Mouse (Mus musculus) stomach, embryonic 16.5 days (tissue): ENCODE measurements around the gene Smpd4. TPM values are rescaled to one million over a fixed set of nuclear protein-coding genes. Genes with fewer than 3 reads are reported as not detected.

Experiments used
- ATAC-seq: fragments of 200-750 bp; cut with Nextera tagmentation; 2 replicates; pipeline ENCODE4 v1.8.0; 2017; ENCODE audit warnings: moderate number of reproducible peaks, moderate TSS enrichment; ENCODE audit not compliant: insufficient read depth, low FRiP score
- H3K27ac ChIP-seq: fragments of 300-500 bp; sonication (generic); 2 replicates; pipeline ENCODE4 v1.5.1; 2014; ENCODE audit warnings: low read length
- H3K27me3 ChIP-seq: fragments of 300-500 bp; sonication (generic); 2 replicates; pipeline ENCODE4 v1.6.1; 2014; ENCODE audit warnings: low read length, control low read depth, mixed read lengths; ENCODE audit not compliant: control insufficient read depth, insufficient read depth
- H3K36me3 ChIP-seq: fragments of 300-500 bp; sonication (generic); 2 replicates; pipeline ENCODE4 v1.6.1; 2014; ENCODE audit warnings: low read length; ENCODE audit not compliant: control insufficient read depth, insufficient read depth
- H3K4me1 ChIP-seq: fragments of 300-500 bp; sonication (generic); 2 replicates; pipeline ENCODE4 v1.6.1; 2014; ENCODE audit warnings: low read length, control low read depth, mixed read lengths; ENCODE audit not compliant: control insufficient read depth, insufficient read depth
- H3K4me2 ChIP-seq: fragments of 300-500 bp; sonication (generic); 2 replicates; pipeline ENCODE4 v1.6.1; 2014; ENCODE audit warnings: low read depth, low read length, mixed read lengths
- H3K4me3 ChIP-seq: fragments of 300-500 bp; sonication (generic); replicated peaks from 2 replicates; pipeline ENCODE4 v1.5.1; 2014; ENCODE audit warnings: mild to moderate bottlenecking, low read length
- H3K9ac ChIP-seq: fragments of 300-500 bp; sonication (generic); 2 replicates; pipeline ENCODE4 v1.6.1; 2014; ENCODE audit warnings: low read length
- H3K9me3 ChIP-seq: fragments of 300-500 bp; sonication (generic); replicated peaks from 2 replicates; pipeline ENCODE4 v1.6.1; 2016; ENCODE audit warnings: low read length, control low read depth; ENCODE audit not compliant: control insufficient read depth
- WGBS: fragments of 180-500 bp; shearing (Covaris S2); extraction: QIAGEN DNeasy Blood & Tissue Kit; methylation state at CpG from one replicate; pipeline ENCODE4 v1.1.7; 2014; 5-methylcytosine and 5-hydroxymethylcytosine counted together
- polyA plus RNA-seq: library from polyadenylated mRNA; unstranded; fragments of >200 nt; fragmentation: Nextera tagmentation; extraction: Ambion mirVana; gene quantifications from 2 replicates; pipeline ENCODE4 v1.2.1, GENCODE M21; 2015

The Smpd4 gene
- polyA plus RNA-seq, 1 experiment from 2014 or later: 25.3 TPM

- ATAC-seq: no peak
- Histone ChIP-seq H3K9ac (no peak overlapping the region), H3K27ac (no peak overlapping the region), H3K4me1 (no peaks in the 10 kb centered on the region), H3K27me3 (no peaks in the 10 kb centered on the region), H3K4me3 (no peak overlapping the region), H3K9me3 (no peaks in the 10 kb centered on the region), H3K4me2 (no peak overlapping the region), H3K36me3 (peaks cover 35% of the 10 kb centered on the region)
- WGBS: 89% methylated on average over 4 of the region's 4 CpGs
These were observed 35.1 kb downstream of the Smpd4 start for GRCm38 (mm10) chr16:17654188-17654795.

GRCm38 (mm10) chr16:17656212-17656871 lies 37.2 kb downstream of the Smpd4 start:
- no peaks in the 10 kb centered on the region for H3K9me3 ChIP-seq
- H3K27me3 ChIP-seq: no peaks in the 10 kb centered on the region
- no peak overlapping the region for H3K4me3 ChIP-seq
- no peak overlapping the region for H3K4me2 ChIP-seq
- H3K36me3 ChIP-seq: peaks cover 33% of the 10 kb centered on the region
- H3K9ac ChIP-seq: no peak overlapping the region
- no peak overlapping the region for H3K27ac ChIP-seq
- ATAC-seq: no peak
- 87% methylated on average over 5 of the region's 5 CpGs for whole genome bisulfite sequencing
- no peaks in the 10 kb centered on the region for H3K4me1 ChIP-seq

- H3K27ac ChIP-seq: no peak overlapping the region
- H3K36me3 ChIP-seq: peaks cover 5% of the 10 kb centered on the region
- H3K4me2 ChIP-seq: no peak overlapping the region
- ATAC-seq: no peak
- no peak overlapping the region for H3K4me3 ChIP-seq
- no peak overlapping the region for H3K9ac ChIP-seq
- no peaks in the 10 kb centered on the region for H3K4me1 ChIP-seq
- H3K9me3 ChIP-seq: no peaks in the 10 kb centered on the region
- no peaks in the 10 kb centered on the region for H3K27me3 ChIP-seq
These were observed 46.4 kb downstream of the Smpd4 start for GRCm38 (mm10) chr16:17665568-17665967.

GRCm38 (mm10) chr16:17669886-17670285 lies 50.7 kb downstream of the Smpd4 start:
- Histone ChIP-seq H3K9me3 (no peaks in the 10 kb centered on the region), H3K4me2 (no peak overlapping the region), H3K36me3 (peaks cover 17% of the 10 kb centered on the region), H3K4me3 (no peak overlapping the region), H3K4me1 (no peaks in the 10 kb centered on the region), H3K27ac (no peak overlapping the region), H3K9ac (no peak overlapping the region), H3K27me3 (no peaks in the 10 kb centered on the region)
- ATAC-seq: no peak

Other genes with a start within 250 kb of the Smpd4 start
- gene Snap29, start 213.4 kb upstream of the Smpd4 start, polyA plus RNA-seq: 19.4 and 20.9 TPM in 2 replicates
- gene Pi4ka, start 213.0 kb upstream of the Smpd4 start, polyA plus RNA-seq: 32.7 and 35.7 TPM in 2 replicates
- gene Crkl, start 167.4 kb upstream of the Smpd4 start, polyA plus RNA-seq: 51.2 and 53.1 TPM in 2 replicates
- 2.1 and 3.1 TPM in 2 replicates for gene Aifm3, start 129.7 kb upstream of the Smpd4 start, polyA plus RNA-seq
- gene Lztr1, start 110.7 kb upstream of the Smpd4 start, polyA plus RNA-seq: 89.4 and 90.8 TPM in 2 replicates
- gene Thap7, start 88.2 kb upstream of the Smpd4 start, polyA plus RNA-seq: 56.8 and 61.1 TPM in 2 replicates
- 0.34 and 0.51 TPM in 2 replicates for gene Lrrc74b, start 58.1 kb upstream of the Smpd4 start, polyA plus RNA-seq
- gene P2rx6, start 57.5 kb upstream of the Smpd4 start, polyA plus RNA-seq: 1.8 and 2.1 TPM in 2 replicates
- 25.9 and 26.6 TPM in 2 replicates for gene Slc7a4, start 36.1 kb upstream of the Smpd4 start, polyA plus RNA-seq
- 4.7 and 4.9 TPM in 2 replicates for gene Ccdc74a, start 27.1 kb downstream of the Smpd4 start, polyA plus RNA-seq
- 39.2 and 42.5 TPM in 2 replicates for gene Med15, start 113.5 kb downstream of the Smpd4 start, polyA plus RNA-seq
- 56.7 and 57.7 TPM in 2 replicates for gene Klhl22, start 140.3 kb downstream of the Smpd4 start, polyA plus RNA-seq
- 4.8 and 7.3 TPM in 2 replicates for gene Scarf2, start 177.9 kb downstream of the Smpd4 start, polyA plus RNA-seq
- gene B830017H08Rik, start 213.8 kb downstream of the Smpd4 start, polyA plus RNA-seq: not detected in 2 replicates
- 2.4 and 3.7 TPM in 2 replicates for gene Car15, start 219.0 kb downstream of the Smpd4 start, polyA plus RNA-seq